Mouse (Mus musculus) midbrain, embryonic 14.5 days (tissue): ENCODE data around the gene Tmem104. TPM values are rescaled to one million over a fixed set of nuclear protein-coding genes. Genes with fewer than 3 reads are reported as not detected.

Source experiments
- ATAC-seq: fragments of 200-750 bp; cut with Nextera tagmentation; 2 replicates; pipeline ENCODE4 v1.8.0; 2017; ENCODE audit warnings: moderate number of reproducible peaks, moderate library complexity; ENCODE audit not compliant: low FRiP score, low TSS enrichment
- DNase-seq: peaks from one replicate; pipeline ENCODE4 v3.0.0-alpha.2; 2015
- H3K27ac ChIP-seq: fragments of 300-500 bp; sonication (generic); replicated peaks from 2 replicates; pipeline ENCODE4 v1.5.1; 2014; ENCODE audit warnings: mild to moderate bottlenecking, low read depth, low read length, moderate library complexity
- H3K27me3 ChIP-seq: fragments of 300-500 bp; sonication (generic); 2 replicates; pipeline ENCODE4 v1.6.1; 2014; ENCODE audit warnings: low read length, control low read depth, mixed read lengths; ENCODE audit not compliant: control insufficient read depth, insufficient read depth
- H3K36me3 ChIP-seq: fragments of 300-500 bp; sonication (generic); 2 replicates; pipeline ENCODE4 v1.6.1; 2014; ENCODE audit warnings: low read length, control low read depth; ENCODE audit not compliant: control insufficient read depth, insufficient read depth
- H3K4me1 ChIP-seq: fragments of 300-500 bp; sonication (generic); 2 replicates; pipeline ENCODE4 v1.6.1; 2014; ENCODE audit warnings: mild to moderate bottlenecking, antibody characterized with exemption, low read length, control low read depth; ENCODE audit not compliant: control insufficient read depth, insufficient read depth
- H3K4me2 ChIP-seq: fragments of 300-500 bp; sonication (generic); 2 replicates; pipeline ENCODE4 v1.6.1; 2014; ENCODE audit warnings: mild to moderate bottlenecking, low read length, moderate library complexity
- H3K4me3 ChIP-seq: fragments of 300-500 bp; sonication (generic); replicated peaks from 2 replicates; pipeline ENCODE4 v1.5.1; 2014; ENCODE audit warnings: low read depth, low read length
- H3K9ac ChIP-seq: fragments of 300-500 bp; sonication (generic); replicated peaks from 2 replicates; pipeline ENCODE4 v1.6.1; 2014; ENCODE audit warnings: mild to moderate bottlenecking, low read length, moderate library complexity
- H3K9me3 ChIP-seq: fragments of 300-500 bp; sonication (generic); 2 replicates; pipeline ENCODE4 v1.6.1; 2016; ENCODE audit warnings: low read length, control low read depth, mixed read lengths; ENCODE audit not compliant: control insufficient read depth
- WGBS: fragments of 180-500 bp; shearing (Covaris S2); extraction: QIAGEN DNeasy Blood & Tissue Kit; methylation state at CpG from one replicate; pipeline ENCODE4 v1.1.7; 2014; 5-methylcytosine and 5-hydroxymethylcytosine counted together
- polyA plus RNA-seq: library from polyadenylated mRNA; unstranded; fragments of >200 nt; fragmentation: Nextera tagmentation; extraction: Ambion mirVana; gene quantifications from 2 replicates; pipeline ENCODE4 v1.2.1, GENCODE M21; 2014

Tmem104 gene
- polyA plus RNA-seq, 1 experiment from 2014 or later, result 14.9 TPM

GRCm38 (mm10) chr11:115264862-115265668, 77.8 kb downstream of the Tmem104 start:
- H3K4me2 ChIP-seq, result peak overlapping the region; percentile 45
- peaks cover 22% of the 10 kb centered on the region for H3K36me3 ChIP-seq
- 0 out of 2 replicates have a peak overlapping the region, but pooled peaks have one; percentile 5 for H3K4me3 ChIP-seq
- WGBS, result 6% methylated on average over 39 of the region's 39 CpGs
- DNase-seq (peak; percentile 77), ATAC-seq (no peak)
- no peaks in the 10 kb centered on the region for H3K9me3 ChIP-seq
- H3K27me3 ChIP-seq, result peaks cover 66% of the 10 kb centered on the region
- 0 out of 2 replicates have a peak overlapping the region, but pooled peaks have one; percentile 26 for H3K9ac ChIP-seq
- H3K4me1 ChIP-seq, result peaks cover 21% of the 10 kb centered on the region
- no peak overlapping the region for H3K27ac ChIP-seq

GRCm38 (mm10) chr11:115265771-115266399, 78.6 kb downstream of the Tmem104 start:
- Histone ChIP-seq H3K4me3 (no peak overlapping the region), H3K27ac (no peak overlapping the region), H3K27me3 (peaks cover 63% of the 10 kb centered on the region), H3K9me3 (no peaks in the 10 kb centered on the region), H3K4me1 (peaks cover 21% of the 10 kb centered on the region), H3K4me2 (peak overlapping the region; percentile 45; the same call in 1 of the 2 replicates), H3K36me3 (peaks cover 22% of the 10 kb centered on the region), H3K9ac (no peak overlapping the region)
- ATAC-seq (no peak), DNase-seq (no peak)
- 5% methylated on average over 20 of the region's 20 CpGs for WGBS

GRCm38 (mm10) chr11:115266400-115266778, 79.1 kb downstream of the Tmem104 start:
- H3K36me3 ChIP-seq, result peaks cover 26% of the 10 kb centered on the region
- no peaks in the 10 kb centered on the region for H3K9me3 ChIP-seq
- H3K4me1 ChIP-seq, result peaks cover 21% of the 10 kb centered on the region
- H3K9ac ChIP-seq, result no peak overlapping the region
- H3K4me3 ChIP-seq, result peak overlapping the region; percentile 27; the same call in 1 of the 2 replicates
- no peak for DNase-seq
- peak overlapping the region; percentile 52 for H3K4me2 ChIP-seq
- no peak overlapping the region for H3K27ac ChIP-seq
- peaks cover 63% of the 10 kb centered on the region for H3K27me3 ChIP-seq
- no peak for ATAC-seq
- WGBS, result 3% methylated on average over 22 of the region's 22 CpGs

- DNase-seq, result no peak
Observed at GRCm38 (mm10) chr11:115267061-115267883, 80.0 kb downstream of the Tmem104 start, which contains the start of gene Grin2c. Gene Grin2c (minus strand): TSS chr11:115267243.

GRCm38 (mm10) chr11:115267958-115268357, 80.7 kb downstream of the Tmem104 start:
- 80% methylated on average over 11 of the region's 11 CpGs for WGBS

More at GRCm38 (mm10) chr11:115267061-115267883, 80.0 kb downstream of the Tmem104 start, which contains the start of gene Grin2c:
- ATAC-seq, result no peak
- Histone ChIP-seq H3K36me3 (peaks cover 27% of the 10 kb centered on the region), H3K9ac (0 out of 2 replicates have a peak within 1 kb of the TSS, but pooled peaks have one; percentile 20), H3K27me3 (peaks cover 56% of the 10 kb centered on the region), H3K4me3 (peak within 1 kb of the TSS; percentile 27), H3K9me3 (no peaks in the 10 kb centered on the region), H3K4me1 (peaks cover 21% of the 10 kb centered on the region), H3K27ac (no peak within 1 kb of the TSS), H3K4me2 (peak within 1 kb of the TSS; percentile 52)
- 5% methylated on average over 50 of the region's 50 CpGs for WGBS

GRCm38 (mm10) chr11:115269330-115270066, 82.2 kb downstream of the Tmem104 start:
- peaks cover 45% of the 10 kb centered on the region for H3K27me3 ChIP-seq
- H3K4me2 ChIP-seq, result no peak overlapping the region
- peaks cover 27% of the 10 kb centered on the region for H3K36me3 ChIP-seq
- no peak for ATAC-seq
- no peak overlapping the region for H3K4me3 ChIP-seq
- H3K9ac ChIP-seq, result no peak overlapping the region
- 92% methylated on average over 27 of the region's 27 CpGs for WGBS
- no peak overlapping the region for H3K27ac ChIP-seq
- no peak for DNase-seq
- H3K9me3 ChIP-seq, result no peaks in the 10 kb centered on the region
- peaks cover 21% of the 10 kb centered on the region for H3K4me1 ChIP-seq

More at GRCm38 (mm10) chr11:115267958-115268357, 80.7 kb downstream of the Tmem104 start:
- no peak overlapping the region for H3K9ac ChIP-seq
- no peak overlapping the region for H3K4me2 ChIP-seq
- peaks cover 21% of the 10 kb centered on the region for H3K4me1 ChIP-seq
- peaks cover 27% of the 10 kb centered on the region for H3K36me3 ChIP-seq
- no peak overlapping the region for H3K27ac ChIP-seq
- H3K27me3 ChIP-seq, result peaks cover 53% of the 10 kb centered on the region
- DNase-seq (no peak), ATAC-seq (no peak)
- no peak overlapping the region for H3K4me3 ChIP-seq
- H3K9me3 ChIP-seq, result no peaks in the 10 kb centered on the region

- H3K4me2 ChIP-seq, result no peak overlapping the region
- ATAC-seq (no peak), DNase-seq (peak; percentile 92)
- peaks cover 27% of the 10 kb centered on the region for H3K36me3 ChIP-seq
- WGBS, result 33% methylated on average over 19 of the region's 19 CpGs
- no peaks in the 10 kb centered on the region for H3K9me3 ChIP-seq
- no peak overlapping the region for H3K4me3 ChIP-seq
- H3K4me1 ChIP-seq, result peaks cover 16% of the 10 kb centered on the region
- no peak overlapping the region for H3K27ac ChIP-seq
- H3K9ac ChIP-seq, result no peak overlapping the region
- peaks cover 37% of the 10 kb centered on the region for H3K27me3 ChIP-seq
Observed at GRCm38 (mm10) chr11:115270148-115270861, 83.0 kb downstream of the Tmem104 start.
